Mouse (Mus musculus) frontal cortex, adult 2 months (tissue): ENCODE results near the gene Miip. TPM values are rescaled to one million over a fixed set of nuclear protein-coding genes. Genes with fewer than 3 reads are reported as not detected.
"Not testable (repeated sequence)": the region's sequence is repeated elsewhere in the genome, so short reads cannot be mapped to it uniquely, and the experiment has no call there.

Source experiments
- DNase-seq, 2 experiments: peaks; one replicate each; pipeline ENCODE4 v3.0.0; 2022; ENCODE audit warnings: low spot score in 1 of 2; ENCODE audit errors: extremely low spot score in 1 of 2
- polyA plus RNA-seq: library from polyadenylated mRNA; depleted of rRNA; stranded (reverse); fragments of >200 nt; gene quantifications from 2 replicates; pipeline ENCODE4 v1.2.3, GENCODE M21; 2012

The Miip gene
- polyA plus RNA-seq, 1 experiment = 66.8 TPM

GRCm38 (mm10) chr4:147875852-147876575 lies 7.4 kb upstream of the Miip start:
- DNase-seq = no peak

- DNase-seq = no peak
These were observed 622 bp upstream of the Miip start for GRCm38 (mm10) chr4:147869238-147869637.

GRCm38 (mm10) chr4:147867563-147868449 lies 810 bp downstream of the Miip start:
- peak in 1 of 2 experiments; percentile 22 for DNase-seq

GRCm38 (mm10) chr4:147866793-147867192 lies 1.8 kb downstream of the Miip start:
- not testable (repeated sequence) for DNase-seq

- no peak for DNase-seq
These were observed 2.6 kb downstream of the Miip start for GRCm38 (mm10) chr4:147866056-147866455.

DNA sequence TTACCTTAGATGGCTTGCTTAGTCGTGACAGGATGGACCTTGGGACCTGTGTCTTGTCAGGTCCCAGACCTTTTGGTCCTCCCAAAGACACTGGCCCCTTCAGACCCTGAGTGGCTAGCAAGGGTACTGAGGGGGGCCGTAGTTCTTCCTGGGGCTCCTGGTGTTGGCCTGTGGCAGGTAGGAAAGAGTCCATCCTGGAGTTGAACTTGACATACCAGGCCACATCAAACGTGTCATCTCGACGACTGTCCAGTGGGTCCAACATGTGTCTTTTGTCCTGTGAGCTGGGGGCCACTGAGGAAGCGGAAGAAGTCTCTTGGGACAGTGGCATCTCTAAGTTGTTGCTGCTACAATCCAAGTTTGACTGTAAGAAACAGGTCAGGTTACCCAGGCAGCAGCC lies 3.0 kb downstream of the Miip start:
- no peak for DNase-seq

- no peak for DNase-seq
These were observed 6.6 kb downstream of the Miip start for GRCm38 (mm10) chr4:147862051-147862450.

- DNase-seq = no peak
These were observed 17.8 kb downstream of the Miip start for GRCm38 (mm10) chr4:147850776-147851175.

DNA sequence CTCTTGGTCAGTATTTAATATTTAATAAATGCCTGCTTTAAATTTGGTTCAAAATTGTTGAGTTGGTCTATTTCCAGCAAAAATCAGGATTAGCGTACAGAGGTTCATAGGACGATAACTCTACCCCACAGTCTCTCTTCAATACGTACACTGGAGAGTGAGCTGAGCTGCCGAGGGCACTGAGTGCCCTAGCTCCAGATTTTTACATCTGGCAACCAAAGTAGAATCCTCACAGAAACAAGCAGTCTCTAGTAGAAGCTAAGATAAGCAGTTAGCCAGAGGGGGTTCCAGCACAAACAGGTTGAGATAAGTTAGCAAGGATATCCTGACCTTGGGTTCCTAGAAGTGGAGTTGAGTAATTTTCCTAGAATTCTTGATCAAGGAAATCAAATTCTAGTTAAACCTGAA lies 20.0 kb downstream of the Miip start:
- DNase-seq = no peak

- peak; percentile 87 to 96 for DNase-seq
These were observed 20.7 kb downstream of the Miip start, which contains the start of gene Zfp933 for GRCm38 (mm10) chr4:147847614-147848583. Gene Zfp933, minus strand, starts transcription at chr4:147848366.

DNA sequence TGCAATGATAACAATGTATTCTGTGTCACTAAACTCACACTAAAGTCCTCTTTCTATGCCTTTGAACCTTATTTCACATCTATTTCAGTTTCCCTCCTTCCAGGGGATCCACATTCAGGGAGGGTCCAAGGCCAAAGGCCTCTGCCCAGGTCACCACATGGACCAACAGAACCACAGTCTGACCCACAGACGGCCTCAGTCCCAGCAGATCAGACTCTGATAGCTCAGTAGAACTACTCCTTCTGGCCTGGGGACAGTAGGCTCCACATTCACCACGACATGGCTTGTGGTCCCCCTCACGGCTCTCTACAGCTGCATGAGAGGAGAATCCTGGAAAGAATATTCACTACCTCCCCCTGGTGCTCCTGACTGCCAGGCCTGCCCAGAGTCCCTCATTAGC lies 25.7 kb downstream of the Miip start:
- no peak for DNase-seq

- DNase-seq = peak in 1 of 2 experiments; percentile 51
These were observed 29.3 kb downstream of the Miip start for GRCm38 (mm10) chr4:147839282-147839681.

- DNase-seq = no peak
These were observed 44.2 kb downstream of the Miip start for GRCm38 (mm10) chr4:147824389-147824788.

DNA sequence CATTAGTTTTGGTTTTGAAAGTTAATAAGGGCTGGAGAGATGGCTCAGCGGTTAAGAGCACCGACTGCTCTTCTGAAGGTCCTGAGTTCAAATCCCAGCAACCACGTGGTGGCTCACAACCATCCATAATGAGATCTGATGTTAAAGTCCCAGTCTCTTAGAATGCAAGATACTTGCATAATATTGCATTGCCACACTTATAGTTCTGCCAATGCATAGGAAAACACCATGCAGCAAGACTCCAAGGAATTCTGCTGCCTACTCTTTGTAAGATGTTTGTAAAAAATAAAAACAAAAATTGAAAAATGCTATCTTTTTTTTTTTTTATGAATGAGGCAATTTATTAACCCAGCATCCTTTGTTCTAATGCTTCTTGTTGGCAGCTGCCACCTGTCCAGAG lies 47.2 kb downstream of the Miip start:
- DNase-seq = not testable (repeated sequence)

GRCm38 (mm10) chr4:147819659-147820058 lies 49.0 kb downstream of the Miip start:
- not testable (repeated sequence) for DNase-seq

DNA sequence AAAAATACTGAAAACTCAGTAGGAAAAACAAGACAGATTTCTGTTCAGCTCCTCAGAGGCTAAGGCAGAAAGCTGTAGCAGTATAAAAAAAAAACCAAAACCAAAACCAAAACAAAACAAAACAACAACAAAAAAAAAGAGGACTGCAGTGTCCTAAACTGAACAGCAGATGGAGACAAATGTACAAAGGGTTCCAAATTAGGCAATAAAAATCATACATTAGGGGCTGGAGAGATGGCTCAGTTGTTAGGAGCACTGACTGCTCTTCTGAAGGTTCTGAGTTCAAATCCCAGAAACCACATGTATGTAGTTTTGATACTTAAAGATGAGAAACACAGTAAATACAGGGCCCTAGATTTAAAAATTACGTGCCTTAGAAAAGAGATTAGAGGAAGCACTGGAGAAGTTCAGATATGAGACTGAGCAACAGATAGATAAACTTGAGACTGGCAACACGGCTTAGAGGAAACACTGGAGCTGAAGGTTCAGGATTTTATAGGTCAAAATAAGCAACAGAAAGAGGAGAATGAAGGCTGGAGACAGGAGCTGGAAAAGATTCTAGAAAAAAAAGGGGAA lies 53.9 kb downstream of the Miip start:
- no peak for DNase-seq

DNA sequence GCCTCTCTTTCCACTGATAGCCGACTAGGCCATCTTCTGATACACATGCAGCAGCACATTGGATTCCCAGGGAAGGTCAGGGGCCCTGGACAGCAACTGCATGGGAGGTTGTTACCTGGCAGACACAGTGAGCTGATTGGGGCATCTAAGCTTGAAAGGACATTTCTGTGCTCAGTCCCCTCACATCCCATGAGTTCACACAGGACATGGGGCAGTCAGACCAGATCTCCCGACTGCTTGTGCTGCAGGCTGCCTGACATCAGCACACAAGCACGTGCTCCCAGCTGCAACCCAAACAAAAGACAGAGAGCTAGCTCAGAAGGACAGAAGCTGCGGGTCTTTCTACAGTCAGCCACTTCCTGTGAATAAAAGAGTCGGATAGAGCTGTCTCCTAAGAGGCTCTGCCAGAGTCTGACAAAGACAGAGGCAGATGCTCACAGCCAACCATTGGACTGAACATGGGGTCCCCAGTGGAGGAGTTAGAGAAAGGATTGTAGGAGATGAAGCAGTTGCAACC lies 55.3 kb downstream of the Miip start:
- DNase-seq = no peak
